Mouse (Mus musculus): Measurements from ENCODE around the gene Wnt3a. TPM values are rescaled to one million over a fixed set of nuclear protein-coding genes. Genes with fewer than 3 reads are reported as not detected.

Gene Wnt3a
- polyA plus RNA-seq, 1 experiment: not detected

DNA sequence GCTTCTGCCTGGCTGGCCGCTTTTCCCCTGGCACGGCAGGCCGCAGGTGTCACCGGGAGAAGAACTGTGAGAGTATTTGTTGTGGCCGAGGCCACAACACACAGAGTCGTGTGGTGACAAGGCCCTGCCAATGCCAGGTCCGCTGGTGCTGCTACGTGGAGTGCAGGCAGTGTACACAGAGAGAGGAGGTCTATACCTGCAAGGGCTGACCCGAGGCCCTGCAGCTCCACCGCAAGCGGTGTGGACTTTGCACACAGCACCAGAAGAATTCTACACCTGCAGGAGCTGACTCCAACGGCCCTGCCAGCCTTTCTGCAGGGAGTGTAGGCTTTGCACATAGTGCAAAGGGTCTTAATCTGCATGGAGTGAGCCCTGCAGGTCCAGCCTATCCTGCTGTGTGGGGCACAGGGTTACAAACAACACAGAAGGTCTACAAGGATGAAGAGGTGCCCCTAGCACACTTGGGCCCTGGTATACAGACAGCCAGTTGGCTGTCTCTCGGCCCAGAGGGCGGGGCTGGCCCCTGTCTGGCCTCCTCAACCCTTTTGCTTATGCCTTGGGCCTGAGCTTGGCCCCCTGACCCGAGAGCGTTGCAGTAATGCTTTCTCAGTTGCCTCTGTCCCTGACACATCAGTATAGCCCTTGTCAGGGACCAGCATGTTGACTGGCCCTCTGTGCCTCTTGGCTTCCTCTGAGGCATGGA lies 40.8 kb upstream of the Wnt3a start:
- WGBS: 73% methylated on average over 16 of the region's 16 CpGs
- no peak for DNase-seq
- H3K4me1 ChIP-seq (ENCODE audit: control insufficient read depth, insufficient read depth, low read length): no peaks in the 10 kb centered on the region
- no peak for TF ChIP-seq POLR2A (IDR thresholded peaks at IDR 0.05; ENCODE audit: low read depth, low read length)
- no peak for TF ChIP-seq CTCF (conservative IDR thresholded peaks at IDR 0.05; ENCODE audit: insufficient read depth, insufficient read length, low read depth, low read length)
- no peaks in the 10 kb centered on the region for H3K27me3 ChIP-seq (replicated peaks; ENCODE audit: control insufficient read depth, insufficient read depth, low read length)
- H3K4me3 ChIP-seq (ENCODE audit: insufficient read depth, low read depth, low read length): no peak overlapping the region
- no peak overlapping the region for H3K27ac ChIP-seq (ENCODE audit: insufficient read depth, low read depth, low read length)
- no peaks in the 10 kb centered on the region for H3K36me3 ChIP-seq (ENCODE audit: control insufficient read depth, insufficient read depth, low read length)

DNA sequence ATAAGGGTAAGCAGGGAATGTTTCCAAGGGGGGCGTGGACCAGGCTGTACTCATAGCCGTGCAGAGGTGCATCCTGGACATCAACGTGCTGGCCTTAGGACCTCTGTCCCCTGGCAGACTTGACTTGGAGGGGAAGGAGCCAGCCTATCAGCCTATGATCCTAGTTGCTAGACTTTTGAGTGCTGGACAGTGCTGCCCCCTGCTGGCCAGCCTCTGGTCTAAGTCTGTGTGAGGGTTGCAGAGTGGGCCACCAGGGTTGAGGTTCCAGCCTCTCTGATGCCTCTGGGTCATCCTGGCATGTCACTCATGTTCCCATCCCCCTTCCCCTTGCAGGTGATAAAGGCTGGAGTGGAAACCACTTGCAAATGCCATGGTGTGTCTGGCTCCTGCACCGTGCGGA lies 40.0 kb upstream of the Wnt3a start:
- Histone ChIP-seq H3K36me3 (ENCODE audit: control insufficient read depth, insufficient read depth, low read length) (no peaks in the 10 kb centered on the region), H3K27ac (ENCODE audit: insufficient read depth, low read depth, low read length) (no peak overlapping the region), H3K4me1 (ENCODE audit: control insufficient read depth, insufficient read depth, low read length) (no peaks in the 10 kb centered on the region), H3K27me3 (replicated peaks; ENCODE audit: control insufficient read depth, insufficient read depth, low read length) (no peaks in the 10 kb centered on the region), H3K4me3 (ENCODE audit: insufficient read depth, low read depth, low read length) (no peak overlapping the region)
- WGBS: 48% methylated on average over 5 of the region's 5 CpGs
- peak; percentile 72 for TF ChIP-seq CTCF (conservative IDR thresholded peaks at IDR 0.05; ENCODE audit: insufficient read depth, insufficient read length, low read depth, low read length)
- no peak for TF ChIP-seq POLR2A (IDR thresholded peaks at IDR 0.05; ENCODE audit: low read depth, low read length)
- peak; percentile 59 for DNase-seq

DNA sequence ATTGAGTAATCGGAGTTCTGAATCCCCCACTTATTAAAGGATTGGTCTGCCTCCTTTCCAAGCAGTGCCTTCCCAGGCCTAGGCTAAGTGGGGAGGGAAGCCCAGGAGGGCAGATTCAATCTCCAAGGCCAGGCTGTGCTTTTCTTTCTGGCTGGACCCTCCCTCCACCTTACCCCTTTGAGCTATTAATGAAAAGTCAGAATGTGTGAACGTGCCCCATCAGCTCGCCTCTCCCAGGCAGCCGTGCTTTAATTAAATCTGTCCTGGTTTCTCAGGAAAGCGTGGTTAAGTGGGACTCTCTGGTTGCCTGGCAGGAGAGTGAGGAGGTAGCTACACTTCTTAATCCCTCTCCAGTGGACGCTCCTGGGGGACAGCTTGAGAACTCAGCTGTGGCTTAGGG lies 39.1 kb upstream of the Wnt3a start:
- Histone ChIP-seq H3K27me3 (replicated peaks; ENCODE audit: control insufficient read depth, insufficient read depth, low read length) (no peaks in the 10 kb centered on the region), H3K36me3 (ENCODE audit: control insufficient read depth, insufficient read depth, low read length) (no peaks in the 10 kb centered on the region), H3K27ac (ENCODE audit: insufficient read depth, low read depth, low read length) (no peak overlapping the region), H3K4me3 (ENCODE audit: insufficient read depth, low read depth, low read length) (no peak overlapping the region), H3K4me1 (ENCODE audit: control insufficient read depth, insufficient read depth, low read length) (no peaks in the 10 kb centered on the region)
- no peak for DNase-seq
- 84% methylated on average over 6 of the region's 6 CpGs for WGBS
- TF ChIP-seq CTCF (conservative IDR thresholded peaks at IDR 0.05; ENCODE audit: insufficient read depth, insufficient read length, low read depth, low read length): no peak
- no peak for TF ChIP-seq POLR2A (IDR thresholded peaks at IDR 0.05; ENCODE audit: low read depth, low read length)

DNA sequence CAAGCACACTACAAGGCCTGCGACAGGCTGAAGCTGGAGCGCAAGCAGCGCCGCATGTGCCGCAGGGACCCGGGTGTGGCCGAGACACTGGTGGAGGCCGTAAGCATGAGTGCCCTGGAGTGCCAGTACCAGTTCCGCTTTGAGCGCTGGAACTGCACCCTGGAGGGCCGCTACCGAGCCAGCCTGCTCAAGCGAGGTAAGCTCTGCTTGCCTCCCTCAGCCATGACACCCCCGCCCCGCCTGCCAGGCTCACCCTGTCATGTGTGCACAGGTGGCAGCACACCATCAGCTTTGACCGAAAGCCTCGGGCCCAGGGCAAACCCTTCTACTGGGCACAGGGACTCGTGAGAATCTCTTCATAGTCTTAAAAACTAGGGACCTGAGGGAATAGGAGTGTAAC lies 37.1 kb upstream of the Wnt3a start:
- Histone ChIP-seq H3K27me3 (replicated peaks; ENCODE audit: control insufficient read depth, insufficient read depth, low read length) (no peaks in the 10 kb centered on the region), H3K4me3 (ENCODE audit: insufficient read depth, low read depth, low read length) (no peak overlapping the region), H3K36me3 (ENCODE audit: control insufficient read depth, insufficient read depth, low read length) (no peaks in the 10 kb centered on the region), H3K4me1 (ENCODE audit: control insufficient read depth, insufficient read depth, low read length) (no peaks in the 10 kb centered on the region), H3K27ac (ENCODE audit: insufficient read depth, low read depth, low read length) (no peak overlapping the region)
- 63% methylated on average over 18 of the region's 18 CpGs for WGBS
- no peak for DNase-seq
- TF ChIP-seq CTCF (conservative IDR thresholded peaks at IDR 0.05; ENCODE audit: insufficient read depth, insufficient read length, low read depth, low read length) (no peak), POLR2A (IDR thresholded peaks at IDR 0.05; ENCODE audit: low read depth, low read length) (no peak)

DNA sequence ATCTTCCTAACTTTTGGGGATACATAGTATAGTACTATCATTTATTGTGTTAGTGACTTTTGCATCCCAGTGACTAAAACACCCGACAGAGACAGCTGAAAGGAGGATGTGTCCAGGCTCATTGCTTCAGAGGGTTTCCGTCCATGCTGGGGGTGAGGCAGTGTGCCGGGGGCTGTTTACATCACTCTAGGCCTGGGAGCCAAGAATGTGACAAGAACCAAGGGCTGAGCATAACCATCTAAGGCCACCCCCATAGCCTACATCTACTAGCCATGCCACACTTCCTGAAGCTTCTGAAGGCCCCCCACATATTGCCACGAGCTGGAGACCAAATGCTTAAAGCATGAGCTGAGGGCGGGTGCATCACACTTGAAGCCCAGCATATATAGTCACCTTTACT lies 34.2 kb upstream of the Wnt3a start:
- 66% methylated on average over 5 of the region's 5 CpGs for WGBS
- H3K4me1 ChIP-seq (ENCODE audit: control insufficient read depth, insufficient read depth, low read length): no peaks in the 10 kb centered on the region
- H3K36me3 ChIP-seq (ENCODE audit: control insufficient read depth, insufficient read depth, low read length): no peaks in the 10 kb centered on the region
- H3K27me3 ChIP-seq (replicated peaks; ENCODE audit: control insufficient read depth, insufficient read depth, low read length): no peaks in the 10 kb centered on the region
- no peak overlapping the region for H3K4me3 ChIP-seq (ENCODE audit: insufficient read depth, low read depth, low read length)
- TF ChIP-seq POLR2A (IDR thresholded peaks at IDR 0.05; ENCODE audit: low read depth, low read length): no peak
- no peak for TF ChIP-seq CTCF (conservative IDR thresholded peaks at IDR 0.05; ENCODE audit: insufficient read depth, insufficient read length, low read depth, low read length)
- no peak for DNase-seq
- no peak overlapping the region for H3K27ac ChIP-seq (ENCODE audit: insufficient read depth, low read depth, low read length)

DNA sequence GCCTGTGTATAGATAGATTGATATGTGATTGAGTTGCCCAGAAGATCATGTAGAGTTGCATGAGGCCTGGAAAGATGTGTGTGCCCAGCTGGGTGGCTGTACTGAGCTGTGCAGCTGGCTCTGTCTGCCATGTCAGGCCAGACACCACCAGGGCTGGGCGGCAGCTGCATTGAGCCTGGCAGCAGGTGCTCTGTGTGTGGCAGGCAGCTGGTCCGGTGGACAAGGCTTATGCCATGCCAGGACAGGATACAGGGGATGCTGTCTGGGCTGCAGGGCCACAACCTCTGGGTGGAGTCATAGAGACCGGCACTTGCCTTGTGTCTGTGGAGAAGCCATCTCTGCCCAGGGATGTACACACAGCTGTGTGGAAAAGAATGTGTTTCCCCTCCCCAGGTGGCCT lies 32.4 kb upstream of the Wnt3a start:
- Histone ChIP-seq H3K4me1 (ENCODE audit: control insufficient read depth, insufficient read depth, low read length) (no peaks in the 10 kb centered on the region), H3K4me3 (ENCODE audit: insufficient read depth, low read depth, low read length) (no peak overlapping the region), H3K27ac (ENCODE audit: insufficient read depth, low read depth, low read length) (no peak overlapping the region), H3K36me3 (ENCODE audit: control insufficient read depth, insufficient read depth, low read length) (no peaks in the 10 kb centered on the region), H3K27me3 (replicated peaks; ENCODE audit: control insufficient read depth, insufficient read depth, low read length) (no peaks in the 10 kb centered on the region)
- TF ChIP-seq CTCF (conservative IDR thresholded peaks at IDR 0.05; ENCODE audit: insufficient read depth, insufficient read length, low read depth, low read length) (no peak), POLR2A (IDR thresholded peaks at IDR 0.05; ENCODE audit: low read depth, low read length) (no peak)
- DNase-seq: no peak
- WGBS: 86% methylated on average over 3 of the region's 3 CpGs

DNA sequence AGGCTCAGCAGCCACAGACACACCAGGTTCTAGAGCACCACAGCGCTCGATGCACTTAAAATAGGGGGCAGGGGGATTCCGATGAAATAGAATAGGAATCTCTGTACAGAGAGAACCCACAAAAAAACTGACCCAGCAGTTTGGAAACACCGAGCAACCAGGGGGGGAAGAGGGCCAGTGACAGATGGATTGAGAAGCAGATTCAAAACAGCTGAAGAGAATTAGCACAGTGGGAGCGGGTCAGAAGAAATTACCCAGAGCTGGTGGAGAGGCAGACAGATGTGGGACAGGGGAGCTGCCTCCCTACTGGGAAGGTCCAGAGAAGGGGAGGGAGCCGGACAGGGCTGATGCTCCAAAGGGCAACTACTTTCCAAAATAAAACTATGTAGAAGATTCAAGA lies 26.0 kb upstream of the Wnt3a start:
- no peaks in the 10 kb centered on the region for H3K36me3 ChIP-seq (ENCODE audit: control insufficient read depth, insufficient read depth, low read length)
- H3K4me1 ChIP-seq (ENCODE audit: control insufficient read depth, insufficient read depth, low read length): no peaks in the 10 kb centered on the region
- no peak for DNase-seq
- no peak overlapping the region for H3K27ac ChIP-seq (ENCODE audit: insufficient read depth, low read depth, low read length)
- no peak overlapping the region for H3K4me3 ChIP-seq (ENCODE audit: insufficient read depth, low read depth, low read length)
- no peaks in the 10 kb centered on the region for H3K27me3 ChIP-seq (replicated peaks; ENCODE audit: control insufficient read depth, insufficient read depth, low read length)
- WGBS: 75% methylated on average over 6 of the region's 6 CpGs
- TF ChIP-seq CTCF (conservative IDR thresholded peaks at IDR 0.05; ENCODE audit: insufficient read depth, insufficient read length, low read depth, low read length): no peak
- TF ChIP-seq POLR2A (IDR thresholded peaks at IDR 0.05; ENCODE audit: low read depth, low read length): no peak
